Mouse (Mus musculus): ENCODE results near the gene Gm20809.
"Not testable (repeated sequence)": the region's sequence is repeated elsewhere in the genome, so short reads cannot be mapped to it uniquely, and the experiment has no call there.

The Gm20809 gene

GRCm38 (mm10) chrY:24454757-24455156 is at the start of gene Gm20809:
Gene Gm20809 (plus strand): TSS chrY:24455057.
- not testable (repeated sequence) for DNase-seq (ENCODE audit: low spot score)

All from adipocyte (in vitro differentiated cells).